Mouse (Mus musculus) lung, adult 18-20 months (tissue): ENCODE measurements around the gene Zfp687.

Source experiments
- DNase-seq, 2 experiments: peaks; one replicate each; pipeline ENCODE4 v3.0.0; 2022; ENCODE audit warnings: mixed read lengths in 2 of 2

Zfp687 gene

GRCm38 (mm10) chr3:94958295-94958694, 57.0 kb downstream of the Zfp687 start:
- no peak for DNase-seq
